Mouse (Mus musculus): Measurements from ENCODE around the gene Rfx4.

- no peak for TF ChIP-seq GATA1 (IDR thresholded peaks at IDR 0.05; ENCODE audit: low read length)
- TF ChIP-seq TAL1 (IDR thresholded peaks at IDR 0.05; ENCODE audit: low read length), result no peak
These were observed 96.4 kb downstream of the Rfx4 start for GRCm38 (mm10) chr10:84851981-84852979.
